Mouse (Mus musculus) lung, embryonic 16.5 days (tissue): ENCODE measurements around the gene Gpat2. TPM values are rescaled to one million over a fixed set of nuclear protein-coding genes. Genes with fewer than 3 reads are reported as not detected.

Source experiments
- ATAC-seq: fragments of 200-750 bp; cut with Nextera tagmentation; 2 replicates; pipeline ENCODE4 v1.8.0; 2017; ENCODE audit warnings: low read depth, mild to moderate bottlenecking, moderate library complexity
- H3K27ac ChIP-seq: fragments of 300-500 bp; sonication (generic); 2 replicates; pipeline ENCODE4 v1.5.1; 2014; ENCODE audit warnings: mild to moderate bottlenecking, control low read depth, low read length
- H3K27me3 ChIP-seq: fragments of 300-500 bp; sonication (generic); 2 replicates; pipeline ENCODE4 v1.6.1; 2014; ENCODE audit warnings: low read depth, low read length, mixed read lengths; ENCODE audit not compliant: control insufficient read depth, insufficient read depth
- H3K36me3 ChIP-seq: fragments of 300-500 bp; sonication (generic); 2 replicates; pipeline ENCODE4 v1.6.1; 2014; ENCODE audit warnings: low read length; ENCODE audit not compliant: control insufficient read depth, insufficient read depth
- H3K4me1 ChIP-seq: fragments of 300-500 bp; sonication (generic); replicated peaks from 2 replicates; pipeline ENCODE4 v1.6.1; 2014; ENCODE audit warnings: low read length, mixed read lengths; ENCODE audit not compliant: control insufficient read depth, insufficient read depth
- H3K4me2 ChIP-seq: fragments of 300-500 bp; sonication (generic); 2 replicates; pipeline ENCODE4 v1.6.1; 2014; ENCODE audit warnings: low read depth, low read length, control low read depth
- H3K4me3 ChIP-seq: fragments of 300-500 bp; sonication (generic); 2 replicates; pipeline ENCODE4 v1.5.1; 2014; ENCODE audit warnings: mild to moderate bottlenecking, low read length, control low read depth
- H3K9ac ChIP-seq: fragments of 300-500 bp; sonication (generic); 2 replicates; pipeline ENCODE4 v1.6.1; 2014; ENCODE audit warnings: low read length, control low read depth
- H3K9me3 ChIP-seq: fragments of 300-500 bp; sonication (generic); 2 replicates; pipeline ENCODE4 v1.6.1; 2016; ENCODE audit warnings: low read length; ENCODE audit not compliant: control insufficient read depth
- WGBS: fragments of 180-500 bp; shearing (Covaris S2); extraction: QIAGEN DNeasy Blood & Tissue Kit; methylation state at CpG from one replicate; pipeline ENCODE4 v1.1.7; 2014; 5-methylcytosine and 5-hydroxymethylcytosine counted together
- polyA plus RNA-seq: library from polyadenylated mRNA; unstranded; fragments of >200 nt; fragmentation: Nextera tagmentation; extraction: Ambion mirVana; gene quantifications from 2 replicates; pipeline ENCODE4 v1.2.1, GENCODE M21; 2015

The Gpat2 gene
- polyA plus RNA-seq, 1 experiment from 2014 or later = 0.30 TPM

GRCm38 (mm10) chr2:127390846-127391245 is 34.2 kb upstream of the Gpat2 start:
- Histone ChIP-seq H3K4me3 (no peak overlapping the region), H3K9ac (no peak overlapping the region), H3K9me3 (no peaks in the 10 kb centered on the region), H3K4me1 (no peaks in the 10 kb centered on the region), H3K27ac (no peak overlapping the region), H3K4me2 (no peak overlapping the region), H3K36me3 (no peaks in the 10 kb centered on the region), H3K27me3 (no peaks in the 10 kb centered on the region)
- no peak for ATAC-seq
- 57% methylated on average over 4 of the region's 4 CpGs for WGBS

GRCm38 (mm10) chr2:127391323-127391722 is 33.7 kb upstream of the Gpat2 start:
- ATAC-seq = no peak
- no peak overlapping the region for H3K4me3 ChIP-seq
- H3K9ac ChIP-seq = no peak overlapping the region
- no peaks in the 10 kb centered on the region for H3K9me3 ChIP-seq
- H3K27ac ChIP-seq = no peak overlapping the region
- no peak overlapping the region for H3K4me2 ChIP-seq
- no peaks in the 10 kb centered on the region for H3K4me1 ChIP-seq
- 43% methylated on average over 3 of the region's 3 CpGs for WGBS
- no peaks in the 10 kb centered on the region for H3K36me3 ChIP-seq
- H3K27me3 ChIP-seq = no peaks in the 10 kb centered on the region

DNA sequence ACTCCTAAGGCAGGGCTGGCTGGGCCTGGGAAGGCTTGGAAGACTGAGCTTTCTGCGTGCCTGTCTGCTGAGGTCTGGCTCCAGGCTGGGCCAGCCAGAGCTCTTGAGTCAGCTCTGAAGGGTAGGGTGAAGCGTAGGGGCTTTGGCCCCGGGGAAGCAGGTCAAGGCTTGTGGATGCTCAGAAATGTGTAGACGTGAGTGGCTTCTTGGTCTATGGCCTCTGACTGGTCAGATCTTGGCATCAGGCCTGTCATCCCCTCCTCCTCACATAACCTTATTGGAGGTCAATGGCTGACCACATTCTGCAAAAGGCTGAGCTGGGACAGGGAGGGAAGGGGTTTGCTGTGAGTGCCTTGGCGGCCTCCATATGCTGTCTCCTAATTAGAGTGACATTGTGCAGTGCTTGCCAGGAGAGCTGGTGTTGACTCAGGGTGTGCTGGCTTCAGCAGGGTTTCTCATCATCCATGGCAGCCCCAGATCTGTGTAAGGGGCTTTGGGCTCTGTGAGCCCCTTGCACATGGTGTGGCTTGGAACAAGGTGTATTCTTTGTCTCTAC is 30.3 kb upstream of the Gpat2 start:
- 64% methylated on average over 5 of the region's 5 CpGs for WGBS
- no peak overlapping the region for H3K9ac ChIP-seq
- H3K27ac ChIP-seq = no peak overlapping the region
- no peaks in the 10 kb centered on the region for H3K27me3 ChIP-seq
- H3K36me3 ChIP-seq = no peaks in the 10 kb centered on the region
- no peak for ATAC-seq
- no peak overlapping the region for H3K4me3 ChIP-seq
- H3K4me1 ChIP-seq = no peaks in the 10 kb centered on the region
- H3K9me3 ChIP-seq = no peaks in the 10 kb centered on the region
- no peak overlapping the region for H3K4me2 ChIP-seq

DNA sequence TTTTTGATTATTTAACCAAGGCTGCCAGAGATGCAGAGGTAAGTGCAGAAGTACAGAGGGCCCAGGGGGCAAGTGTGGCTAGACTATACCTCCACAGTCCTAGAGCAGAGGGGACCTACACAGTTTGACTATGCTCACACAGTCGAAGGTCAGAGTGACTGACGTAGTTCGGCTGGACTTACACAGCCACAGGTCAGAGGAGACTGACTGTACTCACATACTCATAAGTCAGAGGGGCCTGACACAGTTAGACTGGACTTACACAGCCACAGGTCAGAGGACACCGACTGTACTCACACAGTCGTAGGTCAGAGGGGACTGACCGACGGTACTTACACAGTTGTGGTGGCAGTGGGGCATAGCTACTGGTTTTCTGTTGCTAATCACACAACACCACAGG is 26.3 kb upstream of the Gpat2 start:
- no peak for ATAC-seq
- H3K9ac ChIP-seq = no peak overlapping the region
- WGBS = 62% methylated on average over 7 of the region's 7 CpGs

GRCm38 (mm10) chr2:127411126-127411525 is 13.9 kb upstream of the Gpat2 start:
- no peaks in the 10 kb centered on the region for H3K4me1 ChIP-seq
- no peak overlapping the region for H3K9ac ChIP-seq
- WGBS = 59% methylated on average over 6 of the region's 6 CpGs
- no peak for ATAC-seq
- H3K27me3 ChIP-seq = no peaks in the 10 kb centered on the region
- H3K4me2 ChIP-seq = no peak overlapping the region
- no peak overlapping the region for H3K27ac ChIP-seq
- no peak overlapping the region for H3K4me3 ChIP-seq
- no peaks in the 10 kb centered on the region for H3K9me3 ChIP-seq
- no peaks in the 10 kb centered on the region for H3K36me3 ChIP-seq

More for the DNA sequence above, 26.3 kb upstream of the Gpat2 start:
- no peaks in the 10 kb centered on the region for H3K27me3 ChIP-seq
- no peaks in the 10 kb centered on the region for H3K36me3 ChIP-seq
- no peak overlapping the region for H3K4me3 ChIP-seq
- no peak overlapping the region for H3K27ac ChIP-seq
- no peaks in the 10 kb centered on the region for H3K4me1 ChIP-seq
- H3K4me2 ChIP-seq = no peak overlapping the region
- H3K9me3 ChIP-seq = no peaks in the 10 kb centered on the region

- Histone ChIP-seq H3K4me1 (no peaks in the 10 kb centered on the region), H3K9me3 (no peaks in the 10 kb centered on the region), H3K9ac (no peak overlapping the region), H3K36me3 (no peaks in the 10 kb centered on the region), H3K27me3 (no peaks in the 10 kb centered on the region), H3K27ac (no peak overlapping the region), H3K4me2 (no peak overlapping the region), H3K4me3 (no peak overlapping the region)
- no peak for ATAC-seq
- WGBS = 60% methylated on average over 10 of the region's 10 CpGs
Observed at GRCm38 (mm10) chr2:127415806-127416205, 9.2 kb upstream of the Gpat2 start.

DNA sequence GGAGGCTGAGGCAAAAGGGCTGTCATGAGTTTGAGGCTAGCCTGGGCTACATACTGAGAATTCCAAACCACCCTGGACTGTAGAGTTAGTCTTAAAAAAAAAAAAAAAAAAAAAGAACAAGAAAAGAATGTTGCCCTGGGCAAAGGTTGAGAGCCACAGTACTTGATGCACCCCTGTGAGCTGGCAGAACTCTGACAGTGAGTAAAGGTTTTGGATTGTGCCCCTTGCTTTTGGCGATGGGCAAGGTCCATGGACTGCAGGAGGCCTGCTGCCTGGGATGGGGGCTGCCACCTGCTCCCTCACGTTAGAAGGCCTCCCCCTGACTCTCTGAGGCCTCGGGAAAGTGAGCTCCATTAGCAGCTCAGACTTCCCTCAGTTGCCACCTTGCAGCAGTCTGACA is 8.3 kb upstream of the Gpat2 start:
- Histone ChIP-seq H3K27me3 (no peaks in the 10 kb centered on the region), H3K9me3 (no peaks in the 10 kb centered on the region), H3K36me3 (no peaks in the 10 kb centered on the region), H3K4me1 (no peaks in the 10 kb centered on the region), H3K27ac (no peak overlapping the region), H3K9ac (no peak overlapping the region), H3K4me2 (no peak overlapping the region), H3K4me3 (no peak overlapping the region)
- ATAC-seq = no peak
- WGBS = 48% methylated on average over 3 of the region's 3 CpGs

GRCm38 (mm10) chr2:127418266-127418970 is 6.6 kb upstream of the Gpat2 start:
- no peak overlapping the region for H3K9ac ChIP-seq
- no peaks in the 10 kb centered on the region for H3K27me3 ChIP-seq
- no peaks in the 10 kb centered on the region for H3K4me1 ChIP-seq
- no peaks in the 10 kb centered on the region for H3K36me3 ChIP-seq
- H3K9me3 ChIP-seq = no peaks in the 10 kb centered on the region
- 50% methylated on average over 10 of the region's 10 CpGs for WGBS
- no peak overlapping the region for H3K4me2 ChIP-seq
- no peak for ATAC-seq
- H3K27ac ChIP-seq = no peak overlapping the region
- no peak overlapping the region for H3K4me3 ChIP-seq

GRCm38 (mm10) chr2:127430238-127430637 is 5.2 kb downstream of the Gpat2 start:
- no peaks in the 10 kb centered on the region for H3K4me1 ChIP-seq
- no peak overlapping the region for H3K4me3 ChIP-seq
- H3K9ac ChIP-seq = no peak overlapping the region
- H3K36me3 ChIP-seq = no peaks in the 10 kb centered on the region
- H3K4me2 ChIP-seq = no peak overlapping the region
- WGBS = 11% methylated on average over 3 of the region's 3 CpGs
- H3K27me3 ChIP-seq = no peaks in the 10 kb centered on the region
- H3K9me3 ChIP-seq = no peaks in the 10 kb centered on the region
- ATAC-seq = no peak
- no peak overlapping the region for H3K27ac ChIP-seq
